Mouse (Mus musculus) embryonic fibroblast, embryonic 13.5 days (primary cell): ENCODE measurements around the gene Igdcc3. TPM values are rescaled to one million over a fixed set of nuclear protein-coding genes. Genes with fewer than 3 reads are reported as not detected.

ENCODE experiments used
- H3K27ac ChIP-seq: 2 replicates; pipeline ENCODE4 v1.5.1; 2012; ENCODE audit warnings: low read length, control low read depth, inconsistent platforms; ENCODE audit not compliant: insufficient read depth
- H3K4me1 ChIP-seq: 2 replicates; pipeline ENCODE4 v1.6.1; 2011; ENCODE audit warnings: low read length; ENCODE audit not compliant: control insufficient read depth, insufficient read depth
- H3K4me3 ChIP-seq: 2 replicates; pipeline ENCODE4 v1.5.1; 2011; ENCODE audit warnings: mild to moderate bottlenecking, control low read depth, low read length; ENCODE audit not compliant: insufficient read depth
- CTCF ChIP-seq: IDR thresholded peaks from 2 replicates; pipeline ENCODE4 v1.5.1; 2011; ENCODE audit warnings: mild to moderate bottlenecking, control low read depth, low read length, moderate library complexity, borderline replicate concordance; ENCODE audit not compliant: insufficient read depth
- POLR2A ChIP-seq: IDR thresholded peaks from 2 replicates; pipeline ENCODE4 v1.6.1; 2011; ENCODE audit warnings: low read depth, mild to moderate bottlenecking, control low read depth, low read length, moderate library complexity
- polyA plus RNA-seq: library from polyadenylated mRNA; stranded (reverse); fragments of >200 nt; gene quantifications from 2 replicates; pipeline ENCODE4 v1.2.4, GENCODE M21; 2011; ENCODE audit warnings: low read depth; ENCODE audit not compliant: missing spikeins, insufficient read length

Igdcc3 gene
- polyA plus RNA-seq, 1 experiment = not detected

DNA sequence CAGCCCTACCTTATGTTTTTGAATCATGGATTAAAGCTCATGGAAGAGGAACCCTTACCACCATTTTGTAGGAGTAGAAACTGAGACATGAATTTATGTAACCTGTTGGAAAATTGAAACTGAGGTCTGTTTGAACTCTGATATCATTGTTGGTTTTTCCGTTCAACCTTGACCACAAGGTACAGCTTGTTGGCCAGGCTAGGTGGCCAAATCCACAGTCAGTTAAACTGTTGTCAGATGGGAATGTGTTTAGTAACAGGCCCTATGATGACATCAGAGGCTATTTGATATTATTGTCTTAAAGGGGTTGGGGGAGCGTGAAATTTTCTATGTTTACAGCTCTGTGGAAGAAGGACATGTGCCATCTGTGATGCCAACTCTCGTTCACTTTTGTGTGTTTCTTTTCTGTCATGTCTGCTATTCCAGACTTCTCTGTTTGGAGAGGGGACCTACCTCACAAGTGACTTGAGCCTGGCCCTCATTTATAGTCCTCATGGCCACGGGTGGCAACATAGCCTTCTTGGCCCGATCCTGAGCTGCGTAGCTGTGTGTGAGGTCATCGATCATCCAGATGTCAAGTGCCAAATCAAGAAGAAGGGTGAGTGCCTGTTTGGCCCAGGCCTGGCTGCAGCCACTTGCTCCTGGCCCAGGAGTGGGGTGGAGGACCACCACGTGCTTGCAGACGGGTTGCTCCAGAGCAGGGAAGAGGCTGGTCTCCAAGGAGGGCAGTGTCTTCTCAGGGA is 92.4 kb downstream of the Igdcc3 start:
- TF ChIP-seq POLR2A = no peak
- TF ChIP-seq CTCF = no peak
- H3K4me1 ChIP-seq = no peaks in the 10 kb centered on the region
- H3K27ac ChIP-seq = no peak overlapping the region
- no peak overlapping the region for H3K4me3 ChIP-seq

DNA sequence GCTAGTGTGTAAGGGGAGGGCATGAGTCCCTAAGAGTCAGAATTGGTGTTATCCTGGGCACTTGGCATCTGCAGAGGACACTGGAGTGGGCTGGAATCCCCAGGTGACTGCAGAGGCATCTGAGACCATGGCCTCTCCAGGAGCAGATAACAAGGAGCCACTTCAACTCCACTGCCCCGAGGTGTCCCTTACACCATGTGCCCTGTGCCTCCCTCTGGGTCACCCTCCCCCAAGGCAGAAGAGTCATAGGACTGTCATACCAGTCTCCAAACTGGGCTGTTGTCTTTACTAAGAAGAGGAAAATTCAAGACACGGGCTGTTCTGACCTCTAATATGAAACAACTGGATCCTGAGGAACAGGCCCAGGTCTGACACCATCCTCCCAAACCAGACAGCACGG is 93.7 kb downstream of the Igdcc3 start:
- TF ChIP-seq CTCF (no peak), POLR2A (no peak)
- H3K4me3 ChIP-seq = no peak overlapping the region
- no peak overlapping the region for H3K27ac ChIP-seq
- H3K4me1 ChIP-seq = no peaks in the 10 kb centered on the region

Other genes starting within 250 kb of the Igdcc3 start
- not detected in 2 replicates for gene Slc24a1, start 189.6 kb upstream of the Igdcc3 start, polyA plus RNA-seq
- 32.9 and 35.0 TPM in 2 replicates for gene Ints14, start 180.3 kb upstream of the Igdcc3 start, polyA plus RNA-seq
- 39.7 and 46.7 TPM in 2 replicates for gene Hacd3, start 119.5 kb upstream of the Igdcc3 start, polyA plus RNA-seq
- gene Dpp8, start 108.8 kb upstream of the Igdcc3 start, polyA plus RNA-seq = 98.8 and 104 TPM in 2 replicates
- 25.1 and 42.1 TPM in 2 replicates for gene Igdcc4, start 39.7 kb upstream of the Igdcc3 start, polyA plus RNA-seq
- gene Parp16, start 54.2 kb downstream of the Igdcc3 start, polyA plus RNA-seq = 1.5 and 2.7 TPM in 2 replicates
- not detected in 2 replicates for gene Cilp, start 124.0 kb downstream of the Igdcc3 start, polyA plus RNA-seq
- gene Clpx, start 153.1 kb downstream of the Igdcc3 start, polyA plus RNA-seq = 25.8 and 35.4 TPM in 2 replicates
- gene Pdcd7, start 204.9 kb downstream of the Igdcc3 start, polyA plus RNA-seq = 11.2 and 13.1 TPM in 2 replicates
- 0.98 TPM in 1 of 2 replicates, not detected in the other for gene Ubap1l, start 219.9 kb downstream of the Igdcc3 start, polyA plus RNA-seq